Mouse (Mus musculus) stomach, postnatal 0 days (tissue): ENCODE results near the gene Klhl20.

Experiments
- CTCF ChIP-seq: IDR thresholded peaks from 2 replicates; pipeline ENCODE4 v1.5.1; 2016; ENCODE audit warnings: antibody characterized with exemption, low read depth, mild to moderate bottlenecking, moderate library complexity
- EP300 ChIP-seq: optimal IDR thresholded peaks from 2 replicates; pipeline ENCODE3; 2016; ENCODE audit warnings: antibody characterized with exemption

DNA sequence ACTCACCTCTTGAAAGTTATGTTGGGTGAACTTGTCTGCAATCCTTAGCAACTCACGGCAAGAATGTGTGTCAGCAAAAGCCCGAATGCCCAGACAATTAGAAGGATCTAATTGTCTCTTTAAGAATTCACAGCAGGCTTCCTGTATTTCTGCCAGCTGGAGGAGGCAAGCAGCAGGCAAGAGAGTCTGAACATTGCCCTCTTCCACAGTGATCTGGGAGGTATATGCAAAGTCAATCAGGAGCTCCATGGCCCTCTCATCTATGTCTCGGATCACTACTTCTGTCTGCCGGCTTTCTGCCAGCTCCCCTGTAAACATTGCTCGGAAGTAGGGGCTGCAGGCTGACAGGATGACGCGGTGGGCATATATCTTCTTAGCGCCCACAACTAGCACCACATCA is 22.1 kb downstream of the Klhl20 start:
- no peak for TF ChIP-seq CTCF
- TF ChIP-seq EP300, result no peak
